28 mouse cellular contexts compared by ENCODE assay signal in the genomic region with DNA sequence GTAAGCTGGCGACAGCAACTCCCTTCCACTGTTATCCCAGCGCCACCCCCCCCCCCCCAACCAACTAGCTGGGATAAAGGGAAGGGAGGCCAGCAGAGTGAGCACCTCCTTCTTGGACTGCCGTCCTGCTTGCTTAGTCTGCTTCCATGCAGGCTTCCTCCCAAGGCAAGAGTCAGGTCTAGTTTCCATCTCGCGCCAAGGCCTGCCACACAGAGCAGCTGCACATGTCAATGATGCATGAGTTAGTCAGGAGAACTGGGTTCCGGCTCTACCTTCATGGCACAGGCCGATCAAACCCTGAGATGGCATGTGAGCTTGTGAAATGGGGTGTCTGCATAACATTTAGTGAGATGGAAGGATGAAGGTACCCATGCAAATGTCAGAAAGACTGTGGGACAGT.
DNase-seq lines count a peak whose midpoint lies in the region; ATAC-seq and TF ChIP-seq lines count a peak whose summit lies in the region.
"Had no signal": no experiment of that assay in that cellular context is flagged by ENCODE, and none has a peak within 500 bp of the region (broad histone marks: within the 10 kb centered on the region; RNA-seq: fewer than 3 reads in every experiment).

No protein-coding gene starts in this region.

- DNase-seq in forebrain, embryonic 14.5 days (ENCODE audit: low spot score): no peak
- no peak for DNase-seq in forebrain, embryonic 11.5 days (ENCODE audit: low spot score)
- no peak for DNase-seq in hindbrain, postnatal 0 days (ENCODE audit: low spot score)
- no peak for DNase-seq in testis, postnatal 14 days (ENCODE audit: low spot score)
- no peak for DNase-seq in adrenal gland, adult 18-20 months (ENCODE audit: low spot score in 2 of 2)
- DNase-seq: cerebellum, adult 11 months; cerebellum, postnatal 14 days; embryo, embryonic 11 days; gastrocnemius, postnatal 10 days; heart, adult 11 months; kidney, adult 8-10 months; kidney, postnatal 10 days; layer of hippocampus, postnatal 36 days; lung, adult 2 months; lung, postnatal 14 days; right cerebral cortex, postnatal 14 days; thymus, postnatal 4 days had no signal

- no peaks in the 10 kb centered on the region for H3K27me3 ChIP-seq in forebrain, embryonic 14.5 days (replicated peaks; ENCODE audit: control insufficient read depth, insufficient read depth, low read length)
- H3K27me3 ChIP-seq in forebrain, embryonic 11.5 days (ENCODE audit: control insufficient read depth, insufficient read depth, low read length): no peaks in the 10 kb centered on the region
- no peaks in the 10 kb centered on the region for H3K27me3 ChIP-seq in hindbrain, embryonic 15.5 days
- no peaks in the 10 kb centered on the region for H3K27me3 ChIP-seq in hindbrain, postnatal 0 days (ENCODE audit: insufficient read depth, low read length)
- no peaks in the 10 kb centered on the region for H3K27me3 ChIP-seq in testis, adult 2 months (ENCODE audit: control insufficient read depth, insufficient read depth, low read length)
- no peaks in the 10 kb centered on the region for H3K27me3 ChIP-seq in liver, embryonic 15.5 days
- H3K27me3 ChIP-seq: intestine, embryonic 15.5 days had no signal

- H3K4me2 ChIP-seq in forebrain, embryonic 14.5 days (ENCODE audit: low read length): peak overlapping the region; percentile 70; the same call in 1 of the 2 replicates
- no peak overlapping the region for H3K4me2 ChIP-seq in forebrain, embryonic 11.5 days (ENCODE audit: low read depth, low read length, severe bottlenecking)
- peak overlapping the region; percentile 61; the same call in 1 of the 2 replicates for H3K4me2 ChIP-seq in hindbrain, embryonic 15.5 days
- H3K4me2 ChIP-seq in hindbrain, postnatal 0 days (ENCODE audit: low read depth, low read length): no peak overlapping the region
- H3K4me2 ChIP-seq in liver, embryonic 15.5 days: no peak overlapping the region
- H3K4me2 ChIP-seq: embryonic facial prominence, embryonic 13.5 days; intestine, embryonic 15.5 days; limb, embryonic 13.5 days; midbrain, embryonic 12.5 days had no signal

- H3K36me3 ChIP-seq in forebrain, embryonic 14.5 days (ENCODE audit: control insufficient read depth, insufficient read depth, low read length): no peaks in the 10 kb centered on the region
- no peaks in the 10 kb centered on the region for H3K36me3 ChIP-seq in forebrain, embryonic 11.5 days (ENCODE audit: control insufficient read depth, insufficient read depth, low read length)
- H3K36me3 ChIP-seq in hindbrain, embryonic 15.5 days: no peaks in the 10 kb centered on the region
- no peaks in the 10 kb centered on the region for H3K36me3 ChIP-seq in hindbrain, postnatal 0 days (ENCODE audit: insufficient read depth, low read length)
- H3K36me3 ChIP-seq in testis, adult 2 months (ENCODE audit: control insufficient read depth, insufficient read depth, low read length): no peaks in the 10 kb centered on the region
- H3K36me3 ChIP-seq in liver, embryonic 15.5 days (replicated peaks): no peaks in the 10 kb centered on the region
- H3K36me3 ChIP-seq: embryonic facial prominence, embryonic 13.5 days; hindbrain, embryonic 13.5 days; intestine, embryonic 15.5 days; limb, embryonic 13.5 days; midbrain, embryonic 12.5 days had no signal

- peaks cover 48% of the 10 kb centered on the region for H3K4me1 ChIP-seq in forebrain, embryonic 14.5 days (ENCODE audit: control insufficient read depth, insufficient read depth, low read length)
- peaks cover 27% of the 10 kb centered on the region for H3K4me1 ChIP-seq in forebrain, embryonic 11.5 days (replicated peaks; ENCODE audit: control insufficient read depth, insufficient read depth, low read length)
- peaks cover 55% of the 10 kb centered on the region for H3K4me1 ChIP-seq in hindbrain, embryonic 15.5 days (replicated peaks)
- H3K4me1 ChIP-seq in hindbrain, postnatal 0 days (ENCODE audit: insufficient read depth, low read length): peaks cover 40% of the 10 kb centered on the region
- peaks cover 10% of the 10 kb centered on the region for H3K4me1 ChIP-seq in testis, adult 2 months (ENCODE audit: control insufficient read depth, insufficient read depth, low read length)
- peaks cover 81% of the 10 kb centered on the region for H3K4me1 ChIP-seq in liver, embryonic 15.5 days (replicated peaks)

- no peak overlapping the region for H3K27ac ChIP-seq in forebrain, embryonic 14.5 days (ENCODE audit: low read depth, low read length)
- H3K27ac ChIP-seq in forebrain, embryonic 11.5 days (ENCODE audit: low read depth, low read length): no peak overlapping the region
- H3K27ac ChIP-seq in hindbrain, embryonic 15.5 days (replicated peaks): no peak overlapping the region
- no peak overlapping the region for H3K27ac ChIP-seq in hindbrain, postnatal 0 days
- no peak overlapping the region for H3K27ac ChIP-seq in testis, adult 2 months (ENCODE audit: control insufficient read depth, insufficient read depth, low read depth, low read length)
- peak overlapping the region; percentile 51; the same call in 1 of the 2 replicates for H3K27ac ChIP-seq in liver, embryonic 15.5 days (replicated peaks)
- H3K27ac ChIP-seq: embryonic facial prominence, embryonic 13.5 days; hindbrain, embryonic 13.5 days; intestine, embryonic 15.5 days; limb, embryonic 13.5 days; midbrain, embryonic 12.5 days; stomach, postnatal 0 days had no signal

- no peaks in the 10 kb centered on the region for H3K9me3 ChIP-seq in forebrain, embryonic 14.5 days (replicated peaks; ENCODE audit: control insufficient read depth, low read length)
- no peaks in the 10 kb centered on the region for H3K9me3 ChIP-seq in forebrain, embryonic 11.5 days (ENCODE audit: control insufficient read depth, low read length)
- no peaks in the 10 kb centered on the region for H3K9me3 ChIP-seq in hindbrain, embryonic 15.5 days
- H3K9me3 ChIP-seq in hindbrain, postnatal 0 days (ENCODE audit: low read length): no peaks in the 10 kb centered on the region
- H3K9me3 ChIP-seq in liver, embryonic 15.5 days (replicated peaks): no peaks in the 10 kb centered on the region
- H3K9me3 ChIP-seq: embryonic facial prominence, embryonic 13.5 days; hindbrain, embryonic 13.5 days; intestine, embryonic 15.5 days; limb, embryonic 13.5 days; midbrain, embryonic 12.5 days had no signal

- no peak overlapping the region for H3K4me3 ChIP-seq in forebrain, embryonic 14.5 days (ENCODE audit: low read depth, low read length)
- H3K4me3 ChIP-seq in forebrain, embryonic 11.5 days (ENCODE audit: low read depth, low read length): no peak overlapping the region
- no peak overlapping the region for H3K4me3 ChIP-seq in hindbrain, embryonic 15.5 days
- no peak overlapping the region for H3K4me3 ChIP-seq in hindbrain, postnatal 0 days (ENCODE audit: low read length)
- no peak overlapping the region for H3K4me3 ChIP-seq in testis, adult 2 months (ENCODE audit: control insufficient read depth, low read depth, low read length)
- no peak overlapping the region for H3K4me3 ChIP-seq in liver, embryonic 15.5 days (replicated peaks)
- H3K4me3 ChIP-seq: embryonic facial prominence, embryonic 13.5 days; erythroblast, embryonic 14.5 days; hindbrain, embryonic 13.5 days; intestine, embryonic 15.5 days; limb, embryonic 13.5 days; midbrain, embryonic 12.5 days had no signal

- TF ChIP-seq CTCF in hindbrain, postnatal 0 days (IDR thresholded peaks at IDR 0.05; ENCODE audit: low read depth): no peak
- TF ChIP-seq CTCF in testis, adult 2 months (IDR thresholded peaks at IDR 0.05; ENCODE audit: control insufficient read depth, insufficient read depth, insufficient replicate concordance, low read depth, low read length): 0 out of 2 replicates have a peak, but pooled peaks have one; percentile 12

- TF ChIP-seq POLR2A in testis, adult 2 months (IDR thresholded peaks at IDR 0.05; ENCODE audit: control insufficient read depth, low read depth, low read length): no peak

- WGBS in forebrain, embryonic 14.5 days: 84% methylated on average over 7 of the region's 7 CpGs
- 86% methylated on average over 7 of the region's 7 CpGs for whole genome bisulfite sequencing in forebrain, embryonic 11.5 days
- WGBS in hindbrain, embryonic 15.5 days: 78% methylated on average over 7 of the region's 7 CpGs
- WGBS in hindbrain, postnatal 0 days: 78% methylated on average over 7 of the region's 7 CpGs
- WGBS in liver, embryonic 15.5 days (ENCODE audit: insufficient replicate concordance): 72% methylated on average over 7 of the region's 7 CpGs

- no peak for ATAC-seq in forebrain, embryonic 14.5 days
- no peak for ATAC-seq in forebrain, embryonic 11.5 days (replicated peaks; ENCODE audit: low FRiP score)
- ATAC-seq in hindbrain, embryonic 15.5 days (ENCODE audit: low FRiP score, low read depth): no peak
- no peak for ATAC-seq in hindbrain, postnatal 0 days
- no peak for ATAC-seq in liver, embryonic 15.5 days (ENCODE audit: insufficient read depth)
- ATAC-seq: CD4-positive, CD25-positive, alpha-beta regulatory T cell, adult 4 months; intestine, embryonic 15.5 days had no signal

- no peak overlapping the region for H3K9ac ChIP-seq in forebrain, embryonic 14.5 days (ENCODE audit: low read length)
- no peak overlapping the region for H3K9ac ChIP-seq in forebrain, embryonic 11.5 days (ENCODE audit: low read length)
- H3K9ac ChIP-seq in hindbrain, embryonic 15.5 days: no peak overlapping the region
- no peak overlapping the region for H3K9ac ChIP-seq in hindbrain, postnatal 0 days (replicated peaks; ENCODE audit: low read length)
- H3K9ac ChIP-seq in liver, embryonic 15.5 days: no peak overlapping the region
- H3K9ac ChIP-seq: embryonic facial prominence, embryonic 13.5 days; hindbrain, embryonic 13.5 days; intestine, embryonic 15.5 days; limb, embryonic 13.5 days; midbrain, embryonic 12.5 days had no signal

Comparison
In these comparisons a context has a peak if more than half of its experiments do, and no peak if none do; other contexts are left out.
1. H3K4me2 ChIP-seq: peak in forebrain, embryonic 14.5 days (single experiment) and hindbrain, embryonic 15.5 days (single experiment); none in forebrain, embryonic 11.5 days (single experiment), hindbrain, postnatal 0 days (single experiment) and liver, embryonic 15.5 days (single experiment).